Mouse (Mus musculus): ENCODE data around the gene Kcnc4. TPM values are rescaled to one million over a fixed set of nuclear protein-coding genes. Genes with fewer than 3 reads are reported as not detected.

Gene Kcnc4
- not detected for polyA plus RNA-seq (2015; fragmentation: Illumina TruSeq; extraction: RNeasy Lipid Tissue Mini Kit (QIAGEN cat#74804); ENCODE audit: insufficient read depth, low read depth, low replicate concordance)

GRCm38 (mm10) chr3:107459196-107459772 is at the start of gene Kcnc4:
Gene Kcnc4 (minus strand): TSS chr3:107459552.

Other genes starting within 250 kb of the Kcnc4 start
- not detected for gene Cym, start 237.8 kb downstream of the Kcnc4 start, polyA plus RNA-seq (2015; fragmentation: Illumina TruSeq; extraction: RNeasy Lipid Tissue Mini Kit (QIAGEN cat#74804); ENCODE audit: insufficient read depth, low read depth, low replicate concordance)
- gene A630076J17Rik, start 228.9 kb downstream of the Kcnc4 start, polyA plus RNA-seq (2015; fragmentation: Illumina TruSeq; extraction: RNeasy Lipid Tissue Mini Kit (QIAGEN cat#74804); ENCODE audit: insufficient read depth, low read depth, low replicate concordance) = not detected
- not detected for gene Prok1, start 219.8 kb downstream of the Kcnc4 start, polyA plus RNA-seq (2015; fragmentation: Illumina TruSeq; extraction: RNeasy Lipid Tissue Mini Kit (QIAGEN cat#74804); ENCODE audit: insufficient read depth, low read depth, low replicate concordance)
- 20.9 TPM for gene Lamtor5, start 180.7 kb downstream of the Kcnc4 start, polyA plus RNA-seq (2015; fragmentation: Illumina TruSeq; extraction: RNeasy Lipid Tissue Mini Kit (QIAGEN cat#74804); ENCODE audit: insufficient read depth, low read depth, low replicate concordance)
- 0.57 TPM for gene Slc16a4, start 168.3 kb downstream of the Kcnc4 start, polyA plus RNA-seq (2015; fragmentation: Illumina TruSeq; extraction: RNeasy Lipid Tissue Mini Kit (QIAGEN cat#74804); ENCODE audit: insufficient read depth, low read depth, low replicate concordance)
- 2.5 TPM for gene Rbm15, start 125.9 kb downstream of the Kcnc4 start, polyA plus RNA-seq (2015; fragmentation: Illumina TruSeq; extraction: RNeasy Lipid Tissue Mini Kit (QIAGEN cat#74804); ENCODE audit: insufficient read depth, low read depth, low replicate concordance)
- gene Slc6a17, start 58.5 kb upstream of the Kcnc4 start, polyA plus RNA-seq (2015; fragmentation: Illumina TruSeq; extraction: RNeasy Lipid Tissue Mini Kit (QIAGEN cat#74804); ENCODE audit: insufficient read depth, low read depth, low replicate concordance) = 2.5 TPM
- gene Ubl4b, start 95.5 kb upstream of the Kcnc4 start, polyA plus RNA-seq (2015; fragmentation: Illumina TruSeq; extraction: RNeasy Lipid Tissue Mini Kit (QIAGEN cat#74804); ENCODE audit: insufficient read depth, low read depth, low replicate concordance) = not detected
- gene Alx3, start 135.5 kb upstream of the Kcnc4 start, polyA plus RNA-seq (2015; fragmentation: Illumina TruSeq; extraction: RNeasy Lipid Tissue Mini Kit (QIAGEN cat#74804); ENCODE audit: insufficient read depth, low read depth, low replicate concordance) = not detected
- gene Gm10961, start 171.8 kb upstream of the Kcnc4 start, polyA plus RNA-seq (2015; fragmentation: Illumina TruSeq; extraction: RNeasy Lipid Tissue Mini Kit (QIAGEN cat#74804); ENCODE audit: insufficient read depth, low read depth, low replicate concordance) = not detected
- 11.4 TPM for gene Strip1, start 172.1 kb upstream of the Kcnc4 start, polyA plus RNA-seq (2015; fragmentation: Illumina TruSeq; extraction: RNeasy Lipid Tissue Mini Kit (QIAGEN cat#74804); ENCODE audit: insufficient read depth, low read depth, low replicate concordance)
- 24.6 TPM for gene Ahcyl1, start 237.0 kb upstream of the Kcnc4 start, polyA plus RNA-seq (2015; fragmentation: Illumina TruSeq; extraction: RNeasy Lipid Tissue Mini Kit (QIAGEN cat#74804); ENCODE audit: insufficient read depth, low read depth, low replicate concordance)

All from pancreas, adult 10 weeks (tissue).